ENCODE assay signal across 9 mouse cellular contexts in genomic region chr13:60684806-60685205, GRCm38 (mm10).
A peak's percentile ranks its signal among the peaks of the same experiment; 100 is the strongest.
DNase-seq lines count a peak whose midpoint lies in the region; ATAC-seq and TF ChIP-seq lines count a peak whose summit lies in the region.
"Had no signal": no experiment of that assay in that cellular context is flagged by ENCODE, and none has a peak within 500 bp of the region (broad histone marks: within the 10 kb centered on the region; RNA-seq: fewer than 3 reads in every experiment).

No protein-coding gene starts in this region.

- ATAC-seq in heart, embryonic 11.5 days (replicated peaks; ENCODE audit: insufficient number of reproducible peaks, low FRiP score, low TSS enrichment): no peak
- ATAC-seq in lung, embryonic 15.5 days (ENCODE audit: borderline replicate concordance, extremely low read depth, low FRiP score, low TSS enrichment): peak; percentile 8; the same call in 1 of the 2 replicates
- no peak for ATAC-seq in hindbrain, embryonic 15.5 days (ENCODE audit: low FRiP score, low read depth)
- ATAC-seq in megakaryocyte, adult 5-6 weeks (ENCODE audit: poor library complexity, severe bottlenecking): no peak

- WGBS in heart, embryonic 11.5 days (ENCODE audit: insufficient replicate concordance): 71% methylated on average over 8 of the region's 8 CpGs
- WGBS in lung, embryonic 15.5 days: 73% methylated on average over 8 of the region's 8 CpGs
- 72% methylated on average over 8 of the region's 8 CpGs for WGBS in hindbrain, embryonic 15.5 days
- WGBS in olfactory bulb, adult 2 months: 41% methylated on average over 8 of the region's 8 CpGs

- no peak for DNase-seq in heart, postnatal 10 days
- no peak for DNase-seq in lung, postnatal 14 days
- DNase-seq in adrenal gland, postnatal 4 days (ENCODE audit: low spot score in 2 of 2): no peak

- H3K36me3 ChIP-seq in heart, embryonic 11.5 days (ENCODE audit: control insufficient read depth, insufficient read depth, low read length): no peaks in the 10 kb centered on the region
- no peaks in the 10 kb centered on the region for H3K36me3 ChIP-seq in lung, embryonic 15.5 days
- no peaks in the 10 kb centered on the region for H3K36me3 ChIP-seq in hindbrain, embryonic 15.5 days
- H3K36me3 ChIP-seq: limb, embryonic 12.5 days had no signal

- H3K4me1 ChIP-seq in heart, embryonic 11.5 days (ENCODE audit: control insufficient read depth, insufficient read depth, low read length): peaks cover 31% of the 10 kb centered on the region
- H3K4me1 ChIP-seq in lung, embryonic 15.5 days: peaks cover 47% of the 10 kb centered on the region
- H3K4me1 ChIP-seq in hindbrain, embryonic 15.5 days (replicated peaks): peaks cover 59% of the 10 kb centered on the region
- H3K4me1 ChIP-seq in olfactory bulb, adult 2 months (ENCODE audit: control insufficient read depth, insufficient read depth, low read length): peaks cover 48% of the 10 kb centered on the region

- no peak overlapping the region for H3K9ac ChIP-seq in heart, embryonic 11.5 days (ENCODE audit: low read depth, low read length)
- H3K9ac ChIP-seq in lung, embryonic 15.5 days: no peak overlapping the region
- no peak overlapping the region for H3K9ac ChIP-seq in hindbrain, embryonic 15.5 days
- H3K9ac ChIP-seq: limb, embryonic 12.5 days had no signal

- intact Hi-C loops in heart, postnatal 10 days (cut with DNase I): no loop called here

- no peak overlapping the region for H3K4me3 ChIP-seq in heart, embryonic 11.5 days (ENCODE audit: low read depth, low read length)
- H3K4me3 ChIP-seq in lung, embryonic 15.5 days: no peak overlapping the region
- H3K4me3 ChIP-seq in hindbrain, embryonic 15.5 days: no peak overlapping the region
- no peak overlapping the region for H3K4me3 ChIP-seq in olfactory bulb, adult 2 months (ENCODE audit: insufficient read depth, low read depth, low read length)
- H3K4me3 ChIP-seq: limb, embryonic 12.5 days had no signal

- H3K27me3 ChIP-seq in heart, embryonic 11.5 days (ENCODE audit: control insufficient read depth, insufficient read depth, low read length): no peaks in the 10 kb centered on the region
- no peaks in the 10 kb centered on the region for H3K27me3 ChIP-seq in lung, embryonic 15.5 days
- H3K27me3 ChIP-seq in hindbrain, embryonic 15.5 days: no peaks in the 10 kb centered on the region
- H3K27me3 ChIP-seq: limb, embryonic 12.5 days had no signal

- no peaks in the 10 kb centered on the region for H3K9me3 ChIP-seq in heart, embryonic 11.5 days (replicated peaks; ENCODE audit: control insufficient read depth, low read length)
- no peaks in the 10 kb centered on the region for H3K9me3 ChIP-seq in lung, embryonic 15.5 days
- no peaks in the 10 kb centered on the region for H3K9me3 ChIP-seq in hindbrain, embryonic 15.5 days

- no peak for TF ChIP-seq POLR2A in olfactory bulb, adult 2 months (IDR thresholded peaks at IDR 0.05; ENCODE audit: insufficient read depth, low read depth, low read length)

- TF ChIP-seq CTCF in olfactory bulb, adult 2 months (IDR thresholded peaks at IDR 0.05; ENCODE audit: insufficient read depth, low read depth, low read length): no peak

- H3K4me2 ChIP-seq in heart, embryonic 11.5 days: no peak overlapping the region
- H3K4me2 ChIP-seq in lung, embryonic 15.5 days: no peak overlapping the region
- no peak overlapping the region for H3K4me2 ChIP-seq in hindbrain, embryonic 15.5 days
- H3K4me2 ChIP-seq: limb, embryonic 12.5 days had no signal

- peak overlapping the region; percentile 59; the same call in 1 of the 2 replicates for H3K27ac ChIP-seq in heart, embryonic 11.5 days (ENCODE audit: low read depth, low read length)
- peak overlapping the region; percentile 83 for H3K27ac ChIP-seq in lung, embryonic 15.5 days
- H3K27ac ChIP-seq in hindbrain, embryonic 15.5 days (replicated peaks): peak overlapping the region; percentile 66
- peak overlapping the region; percentile 37 for H3K27ac ChIP-seq in olfactory bulb, adult 2 months (ENCODE audit: insufficient read depth, low read depth, low read length)
